Mouse (Mus musculus) cerebellum, adult 9-11 months (tissue): ENCODE measurements around the gene Fuk.
"Not testable (repeated sequence)": the region's sequence is repeated elsewhere in the genome, so short reads cannot be mapped to it uniquely, and the experiment has no call there.

Experiments
- DNase-seq: peaks from one replicate; pipeline ENCODE4 v3.0.0; 2022

Gene Fuk

GRCm38 (mm10) chr8:110901839-110902578, at the start of gene Fuk:
Gene Fuk (minus strand): TSS chr8:110902488.
- peak; percentile 84 for DNase-seq

GRCm38 (mm10) chr8:110950065-110950484, 47.8 kb upstream of the Fuk start:
- DNase-seq: no peak

DNA sequence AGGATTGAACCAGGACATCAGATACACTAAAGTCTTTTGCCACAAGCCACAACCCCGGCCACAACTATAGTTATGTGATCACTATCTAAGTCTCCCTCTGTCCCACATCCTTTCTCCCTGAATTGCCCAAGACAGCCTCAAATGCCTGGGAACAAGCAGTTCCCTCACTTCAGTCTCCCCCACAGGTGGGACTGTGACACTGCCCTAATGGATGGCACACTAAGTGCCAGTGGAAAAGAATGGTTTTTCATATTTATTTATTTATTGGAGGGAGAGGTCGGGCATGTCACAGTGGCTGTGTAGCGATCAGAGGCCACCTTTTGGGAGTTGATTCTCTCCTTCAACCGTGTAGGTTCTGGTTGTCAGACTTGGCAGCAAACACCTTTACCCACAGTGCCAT, 43.4 kb upstream of the Fuk start:
- no peak for DNase-seq

GRCm38 (mm10) chr8:110944276-110944876, 42.1 kb upstream of the Fuk start:
- DNase-seq: no peak

DNA sequence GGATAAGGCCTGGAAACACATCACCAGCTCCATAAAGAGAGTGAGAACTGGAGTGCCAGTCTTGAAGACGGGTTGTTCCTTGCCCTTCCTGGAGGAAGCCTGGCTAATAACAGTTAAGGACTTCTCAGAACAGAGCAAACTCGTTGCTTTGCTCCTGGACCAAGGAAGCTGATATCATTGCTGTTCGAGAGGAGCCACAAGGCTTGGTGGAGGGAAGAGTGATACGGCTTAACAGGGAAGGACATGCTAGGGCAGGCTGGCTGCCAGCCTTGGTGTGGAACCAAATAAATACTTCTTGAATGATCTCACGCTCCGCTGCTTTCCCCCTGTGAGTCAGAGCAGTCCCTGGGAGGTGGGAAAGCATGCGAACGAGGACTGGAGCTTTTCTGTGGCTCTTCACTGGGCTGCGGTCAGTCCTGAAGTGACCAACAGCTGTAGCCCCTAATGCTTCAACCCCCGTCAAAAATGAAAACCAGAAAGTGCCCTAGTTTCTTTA, 39.2 kb upstream of the Fuk start:
- peak; percentile 88 for DNase-seq

- DNase-seq: peak; percentile 92
Measured at GRCm38 (mm10) chr8:110940682-110941452, 38.6 kb upstream of the Fuk start.

GRCm38 (mm10) chr8:110938882-110939589, 36.7 kb upstream of the Fuk start:
- DNase-seq: peak; percentile 88

DNA sequence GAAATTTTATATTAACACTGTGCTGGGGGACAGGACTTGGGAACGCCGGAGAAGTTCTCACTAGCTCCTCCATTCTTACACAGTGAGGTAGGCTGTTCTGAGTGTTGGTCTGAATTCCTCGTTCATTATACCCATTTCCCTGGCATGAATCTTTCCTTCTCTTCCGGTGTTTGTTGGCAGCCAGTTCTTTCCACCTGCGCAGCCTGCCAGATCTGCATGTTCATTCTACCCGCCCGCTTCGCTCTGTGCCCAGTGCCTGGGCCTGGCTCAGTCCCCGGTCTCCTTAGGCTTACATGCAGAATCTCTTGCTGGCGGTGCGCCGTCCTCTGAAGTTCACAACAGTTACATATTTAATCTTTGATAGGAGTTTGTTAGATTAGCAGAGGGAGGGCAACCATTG, 33.9 kb upstream of the Fuk start:
- DNase-seq: peak; percentile 80

DNA sequence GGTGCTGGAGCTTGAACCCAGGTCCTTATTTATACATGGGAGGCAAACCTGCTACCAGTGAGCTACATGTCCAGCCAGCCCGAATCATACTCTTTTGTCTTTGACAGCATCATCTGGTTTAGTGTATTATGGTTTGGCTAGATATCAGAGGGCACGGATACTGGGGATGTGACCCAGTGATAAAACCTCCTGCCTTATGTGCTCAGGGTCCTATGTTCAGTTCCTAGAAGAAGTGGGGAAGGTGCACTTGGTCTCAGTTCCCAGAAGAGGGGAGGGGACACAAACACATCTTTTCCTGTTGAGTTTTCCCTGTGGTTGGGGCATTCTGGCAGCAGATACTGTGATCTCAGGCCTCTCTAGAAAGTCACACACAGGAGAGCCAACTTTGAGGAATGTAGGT, 31.0 kb upstream of the Fuk start:
- DNase-seq: no peak

DNA sequence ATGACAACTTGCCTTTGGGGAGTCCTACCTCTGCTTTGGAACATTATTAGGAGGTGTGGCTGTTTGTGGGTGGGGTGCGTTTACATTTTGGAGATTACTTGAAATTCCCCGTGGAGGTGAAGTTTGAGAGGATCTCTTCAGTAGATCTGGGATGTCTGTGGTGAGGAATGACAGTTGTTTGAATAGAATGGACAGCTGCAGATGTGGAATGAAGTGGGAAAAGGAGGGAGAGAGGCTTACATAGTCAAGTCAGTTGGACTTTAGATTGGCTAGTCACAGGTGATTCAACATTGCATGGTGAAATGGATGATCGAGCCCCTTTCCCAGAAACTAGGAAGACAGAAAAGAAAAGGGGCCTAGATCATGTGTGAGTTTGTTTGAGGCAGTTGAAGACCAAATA, 30.2 kb upstream of the Fuk start:
- no peak for DNase-seq

DNA sequence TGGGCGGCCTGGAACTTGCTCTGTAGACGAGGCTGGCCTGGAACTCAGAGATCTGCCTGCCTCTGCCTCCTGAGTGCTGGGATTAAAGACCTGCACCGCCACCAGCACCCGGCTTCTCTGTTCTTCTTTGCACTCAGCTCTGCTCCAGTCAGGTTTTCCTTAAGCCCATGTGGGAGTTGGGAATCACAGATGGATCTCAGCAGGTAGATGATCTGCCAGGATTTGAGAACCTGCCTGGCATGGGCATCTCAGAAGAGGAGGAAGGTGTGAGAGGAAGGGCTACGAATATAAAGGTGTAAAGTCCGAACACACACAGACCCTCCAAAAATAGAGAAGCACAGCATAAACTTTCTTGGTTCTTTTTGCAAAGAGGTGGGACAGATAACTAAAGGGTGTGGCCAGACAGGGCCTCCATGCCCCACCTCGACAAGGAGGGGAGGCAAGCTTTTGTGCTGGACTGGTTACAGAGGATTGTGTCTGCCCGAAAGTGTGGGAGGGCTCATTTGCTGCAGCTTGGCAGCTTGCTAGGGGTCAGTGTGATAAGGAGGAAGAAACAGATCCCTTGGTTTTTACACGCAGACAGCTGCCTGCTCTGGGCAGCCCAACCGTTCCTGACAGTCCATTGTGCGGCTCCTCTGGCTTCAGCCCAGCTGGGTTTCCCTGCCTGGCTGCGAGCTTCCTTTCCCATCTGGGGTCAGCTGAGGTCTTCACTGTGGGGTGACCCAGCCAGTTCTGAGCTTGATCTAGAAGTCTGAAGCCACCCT, 29.1 kb upstream of the Fuk start:
- DNase-seq: peak; percentile 88

- not testable (repeated sequence) for DNase-seq
Measured at GRCm38 (mm10) chr8:110929672-110930071, 27.4 kb upstream of the Fuk start.

GRCm38 (mm10) chr8:110929066-110929465, 26.8 kb upstream of the Fuk start:
- no peak for DNase-seq

DNA sequence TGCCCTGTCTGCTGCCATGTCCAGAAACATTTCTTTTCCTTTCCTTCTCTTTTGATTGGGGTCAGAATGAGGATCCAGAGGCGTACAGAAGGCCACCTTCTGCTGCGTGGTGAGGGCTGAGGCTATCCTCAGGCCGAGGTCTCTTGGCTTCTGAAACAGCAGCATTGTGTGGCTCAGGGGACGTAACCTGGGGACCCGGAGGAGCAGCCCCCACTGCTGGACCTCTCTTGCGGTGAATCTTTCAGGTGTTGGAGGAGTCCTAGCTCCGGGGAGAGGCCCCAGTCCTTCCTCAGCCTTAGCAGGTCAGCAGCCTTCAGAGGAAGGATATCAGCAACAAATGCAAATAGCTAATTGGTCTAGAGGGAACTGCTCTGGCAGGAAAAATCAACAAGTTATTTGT, 26.1 kb upstream of the Fuk start:
- DNase-seq: no peak

DNA sequence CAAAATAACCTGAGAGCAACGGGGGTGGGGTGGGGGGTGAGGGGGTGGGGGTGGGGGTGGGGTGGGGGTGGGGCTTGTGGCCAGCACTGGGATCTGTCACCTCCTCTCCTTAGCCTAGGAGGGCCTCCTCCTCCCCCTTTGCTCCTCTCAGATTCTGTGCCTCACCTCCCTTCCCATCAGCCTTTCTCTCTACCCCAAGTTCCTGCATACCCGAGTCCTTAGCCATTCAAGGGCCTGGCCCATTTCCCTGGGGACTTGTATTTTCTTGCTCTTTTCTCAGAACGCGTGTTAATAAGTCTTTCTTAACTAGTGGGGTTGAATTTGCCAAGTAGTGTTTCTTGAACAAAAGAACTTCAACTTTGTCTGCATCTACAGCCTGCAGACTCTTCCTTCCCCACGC, 24.4 kb upstream of the Fuk start:
- DNase-seq: no peak

DNA sequence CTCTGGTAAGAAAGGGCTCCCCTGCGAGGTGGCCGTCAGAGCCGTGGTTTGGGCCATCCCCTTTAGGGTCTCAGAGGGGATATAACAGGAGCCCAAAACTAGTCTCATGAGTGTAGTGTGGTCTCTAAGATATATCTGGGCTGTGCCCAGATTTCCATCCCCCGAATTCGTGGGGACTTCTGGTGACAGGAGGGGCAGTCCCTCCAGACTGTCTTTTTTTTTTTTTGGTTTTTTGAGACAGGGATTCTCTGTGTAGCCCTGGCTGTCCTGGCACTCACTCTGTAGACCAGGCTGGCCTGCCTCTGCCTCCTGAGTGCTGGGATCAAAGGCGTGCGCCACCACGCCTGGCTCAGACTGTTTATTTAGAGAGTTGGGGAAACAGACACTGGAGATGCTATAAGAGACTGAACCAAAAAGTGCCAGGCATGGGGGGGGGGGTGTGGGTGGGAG, 23.4 kb upstream of the Fuk start:
- no peak for DNase-seq

DNA sequence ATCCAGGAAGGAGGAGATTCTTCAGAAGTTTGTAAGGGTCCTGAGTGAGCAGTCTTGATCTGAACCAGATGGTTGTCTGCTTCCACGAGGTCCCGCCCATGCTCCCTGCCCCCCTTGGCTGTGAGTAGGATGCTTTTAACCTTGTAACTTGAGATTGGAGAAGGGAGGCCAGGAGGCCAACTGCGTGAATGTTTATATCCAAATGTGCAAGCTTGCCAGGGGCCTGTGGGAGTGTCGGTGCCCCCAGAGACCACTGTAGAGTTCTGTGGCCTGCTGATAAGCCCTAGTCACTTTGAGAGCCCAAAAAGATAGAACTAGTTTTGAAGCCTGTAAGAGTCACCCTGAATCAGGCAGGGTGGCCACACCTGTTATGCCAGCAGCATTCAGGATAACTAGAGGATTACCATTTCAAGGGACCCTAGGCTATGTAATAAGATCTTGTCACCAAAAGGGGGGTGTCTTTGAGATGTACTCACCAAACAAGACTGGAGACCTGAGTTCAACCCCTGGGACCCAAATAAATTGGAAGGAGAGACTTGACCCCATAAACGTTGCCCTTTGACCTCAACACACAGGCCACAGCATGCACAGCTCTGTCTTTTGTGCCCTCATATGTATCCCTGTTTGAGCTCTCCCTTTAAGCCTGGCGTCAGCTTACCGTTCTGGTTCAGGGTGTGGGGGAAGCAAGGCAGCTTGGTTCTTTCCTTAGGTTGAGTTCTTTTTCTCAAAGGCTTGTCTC, 19.4 kb upstream of the Fuk start:
- peak; percentile 60 for DNase-seq

- DNase-seq: peak; percentile 60
Measured at GRCm38 (mm10) chr8:110920773-110921277, 18.5 kb upstream of the Fuk start.

DNA sequence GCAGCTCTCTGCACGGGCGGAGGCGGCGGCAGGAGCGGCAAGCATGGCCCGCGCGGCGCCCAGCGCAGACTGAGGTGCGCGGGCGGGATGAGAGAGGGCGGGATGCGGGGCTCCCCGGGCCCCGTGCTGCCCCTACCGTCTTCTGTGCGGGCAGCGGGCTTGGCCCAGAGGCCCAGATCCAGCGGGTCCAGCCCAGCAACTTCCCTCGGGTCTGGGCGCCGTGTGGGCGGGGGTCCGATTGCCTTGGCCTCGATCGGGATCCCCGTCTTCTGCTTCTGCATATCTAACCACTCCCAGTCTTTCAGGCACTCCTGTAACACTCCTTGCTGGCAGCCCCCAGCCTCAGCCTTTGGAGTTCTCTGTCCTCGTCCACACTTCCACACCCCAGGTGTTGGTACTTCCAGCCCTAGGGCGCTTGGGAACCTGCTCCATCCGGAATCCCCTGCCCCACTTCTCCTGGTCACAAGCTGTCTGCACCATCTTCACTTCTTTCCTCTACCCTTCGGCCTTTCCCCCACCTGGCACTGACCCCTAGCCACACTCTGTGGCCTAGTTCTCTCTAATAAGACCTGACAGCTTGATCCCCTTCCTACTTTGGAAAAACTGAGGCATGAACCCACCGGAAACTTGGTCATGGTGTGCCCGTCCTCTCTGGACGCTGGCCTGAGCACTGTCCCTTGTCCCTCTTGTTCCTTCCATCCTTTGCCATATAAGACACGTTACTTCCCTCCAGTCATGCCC, 17.9 kb upstream of the Fuk start:
- DNase-seq: peak; percentile 82

GRCm38 (mm10) chr8:110919341-110920031, 17.2 kb upstream of the Fuk start, which contains the start of gene St3gal2:
Gene St3gal2 (plus strand): TSS chr8:110919922.
- DNase-seq: peak; percentile 97
